Mouse (Mus musculus) megakaryocyte, embryonic 14.5 days (primary cell): ENCODE data around the gene Taf9b.

Experiments
- FLI1 ChIP-seq: IDR thresholded peaks from 2 replicates; pipeline ENCODE4 v1.6.1; 2012; ENCODE audit warnings: low read length, inconsistent platforms, mixed read lengths
- GATA1 ChIP-seq: IDR thresholded peaks from 3 replicates; pipeline ENCODE4 v1.6.1; 2012; ENCODE audit warnings: mixed read lengths, low read length, inconsistent platforms, borderline replicate concordance

DNA sequence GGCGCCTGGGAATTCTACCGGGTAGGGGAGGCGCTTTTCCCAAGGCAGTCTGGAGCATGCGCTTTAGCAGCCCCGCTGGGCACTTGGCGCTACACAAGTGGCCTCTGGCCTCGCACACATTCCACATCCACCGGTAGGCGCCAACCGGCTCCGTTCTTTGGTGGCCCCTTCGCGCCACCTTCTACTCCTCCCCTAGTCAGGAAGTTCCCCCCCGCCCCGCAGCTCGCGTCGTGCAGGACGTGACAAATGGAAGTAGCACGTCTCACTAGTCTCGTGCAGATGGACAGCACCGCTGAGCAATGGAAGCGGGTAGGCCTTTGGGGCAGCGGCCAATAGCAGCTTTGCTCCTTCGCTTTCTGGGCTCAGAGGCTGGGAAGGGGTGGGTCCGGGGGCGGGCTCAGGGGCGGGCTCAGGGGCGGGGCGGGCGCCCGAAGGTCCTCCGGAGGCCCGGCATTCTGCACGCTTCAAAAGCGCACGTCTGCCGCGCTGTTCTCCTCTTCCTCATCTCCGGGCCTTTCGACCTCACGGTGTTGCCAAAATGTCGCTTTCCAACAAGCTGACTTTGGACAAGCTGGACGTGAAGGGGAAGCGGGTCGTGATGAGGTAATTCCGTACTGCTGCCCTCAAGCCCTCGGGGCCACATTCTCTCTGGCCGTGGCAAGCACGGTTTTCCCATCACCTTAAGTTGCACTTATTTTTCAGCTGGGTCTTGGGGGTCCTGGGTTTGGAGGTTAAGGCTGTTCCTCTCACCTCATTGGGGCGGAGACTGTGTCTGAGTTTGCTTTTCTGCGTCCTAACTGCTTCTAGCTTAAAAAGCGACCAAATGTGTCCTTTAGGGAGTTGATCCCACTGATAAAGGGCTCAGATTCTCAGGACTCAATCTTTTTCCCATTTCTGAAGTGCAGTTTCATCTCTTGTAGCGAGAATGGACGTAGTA lies 34.0 kb downstream of the Taf9b start, which contains the start of gene Pgk1:
- TF ChIP-seq GATA1 (no peak), FLI1 (no peak)
